Mouse (Mus musculus): Measurements from ENCODE around the gene Nfkbid. TPM values are rescaled to one million over a fixed set of nuclear protein-coding genes. Genes with fewer than 3 reads are reported as not detected.

The Nfkbid gene
- polyA plus RNA-seq, 1 experiment from 2014 or later, result 1.0 TPM

Other genes starting within 250 kb of the Nfkbid start
- gene Cox7a1, start 237.6 kb upstream of the Nfkbid start, polyA plus RNA-seq (2014; fragmentation: Nextera tagmentation; extraction: Ambion mirVana), result 7.4 and 17.0 TPM in 2 replicates
- gene Capns1, start 222.9 kb upstream of the Nfkbid start, polyA plus RNA-seq (2014; fragmentation: Nextera tagmentation; extraction: Ambion mirVana), result 96.4 and 107 TPM in 2 replicates
- gene Polr2i, start 189.8 kb upstream of the Nfkbid start, polyA plus RNA-seq (2014; fragmentation: Nextera tagmentation; extraction: Ambion mirVana), result 172 and 180 TPM in 2 replicates
- gene Tbcb, start 189.5 kb upstream of the Nfkbid start, polyA plus RNA-seq (2014; fragmentation: Nextera tagmentation; extraction: Ambion mirVana), result 166 and 169 TPM in 2 replicates
- gene Ovol3, start 186.0 kb upstream of the Nfkbid start, polyA plus RNA-seq (2014; fragmentation: Nextera tagmentation; extraction: Ambion mirVana), result 1.1 and 1.4 TPM in 2 replicates
- gene Thap8, start 141.6 kb upstream of the Nfkbid start, polyA plus RNA-seq (2014; fragmentation: Nextera tagmentation; extraction: Ambion mirVana), result 0.22 and 0.28 TPM in 2 replicates
- gene Wdr62, start 141.3 kb upstream of the Nfkbid start, polyA plus RNA-seq (2014; fragmentation: Nextera tagmentation; extraction: Ambion mirVana), result 7.5 and 7.7 TPM in 2 replicates
- 51.8 and 58.1 TPM in 2 replicates for gene Clip3, start 130.0 kb upstream of the Nfkbid start, polyA plus RNA-seq (2014; fragmentation: Nextera tagmentation; extraction: Ambion mirVana)
- gene Alkbh6, start 113.0 kb upstream of the Nfkbid start, polyA plus RNA-seq (2014; fragmentation: Nextera tagmentation; extraction: Ambion mirVana), result 69.4 and 72.3 TPM in 2 replicates
- gene Syne4, start 106.9 kb upstream of the Nfkbid start, polyA plus RNA-seq (2014; fragmentation: Nextera tagmentation; extraction: Ambion mirVana), result 25.4 and 35.4 TPM in 2 replicates
- gene E130208F15Rik, start 100.0 kb upstream of the Nfkbid start, polyA plus RNA-seq (2014; fragmentation: Nextera tagmentation; extraction: Ambion mirVana), result not detected in 2 replicates
- gene Sdhaf1, start 97.8 kb upstream of the Nfkbid start, polyA plus RNA-seq (2014; fragmentation: Nextera tagmentation; extraction: Ambion mirVana), result 18.8 and 19.5 TPM in 2 replicates
- gene Lrfn3, start 59.0 kb upstream of the Nfkbid start, polyA plus RNA-seq (2014; fragmentation: Nextera tagmentation; extraction: Ambion mirVana), result 4.2 and 4.7 TPM in 2 replicates
- gene Tyrobp, start 8.0 kb upstream of the Nfkbid start, polyA plus RNA-seq (2014; fragmentation: Nextera tagmentation; extraction: Ambion mirVana), result 82.9 and 97.0 TPM in 2 replicates
- gene Hcst, start 1.9 kb upstream of the Nfkbid start, polyA plus RNA-seq (2014; fragmentation: Nextera tagmentation; extraction: Ambion mirVana), result 2.2 and 2.4 TPM in 2 replicates
- 51.0 and 53.6 TPM in 2 replicates for gene Aplp1, start 23.8 kb downstream of the Nfkbid start, polyA plus RNA-seq (2014; fragmentation: Nextera tagmentation; extraction: Ambion mirVana)
- gene Kirrel2, start 36.0 kb downstream of the Nfkbid start, polyA plus RNA-seq (2014; fragmentation: Nextera tagmentation; extraction: Ambion mirVana), result 0.45 and 0.82 TPM in 2 replicates
- gene Nphs1, start 36.6 kb downstream of the Nfkbid start, polyA plus RNA-seq (2014; fragmentation: Nextera tagmentation; extraction: Ambion mirVana), result 0.22 and 0.35 TPM in 2 replicates
- not detected in 2 replicates for gene Prodh2, start 71.9 kb downstream of the Nfkbid start, polyA plus RNA-seq (2014; fragmentation: Nextera tagmentation; extraction: Ambion mirVana)
- 9.7 and 10.9 TPM in 2 replicates for gene Arhgap33, start 113.3 kb downstream of the Nfkbid start, polyA plus RNA-seq (2014; fragmentation: Nextera tagmentation; extraction: Ambion mirVana)
- gene Hspb6, start 130.4 kb downstream of the Nfkbid start, polyA plus RNA-seq (2014; fragmentation: Nextera tagmentation; extraction: Ambion mirVana), result 16.8 and 20.4 TPM in 2 replicates
- gene Proser3, start 130.6 kb downstream of the Nfkbid start, polyA plus RNA-seq (2014; fragmentation: Nextera tagmentation; extraction: Ambion mirVana), result 8.1 and 9.9 TPM in 2 replicates
- 45.7 and 50.5 TPM in 2 replicates for gene Lin37, start 138.1 kb downstream of the Nfkbid start, polyA plus RNA-seq (2014; fragmentation: Nextera tagmentation; extraction: Ambion mirVana)
- gene U2af1l4, start 141.6 kb downstream of the Nfkbid start, polyA plus RNA-seq (2014; fragmentation: Nextera tagmentation; extraction: Ambion mirVana), result 85.4 and 88.0 TPM in 2 replicates
- 4.7 and 5.1 TPM in 2 replicates for gene Gm49396, start 141.6 kb downstream of the Nfkbid start, polyA plus RNA-seq (2014; fragmentation: Nextera tagmentation; extraction: Ambion mirVana)
- 108 and 113 TPM in 2 replicates for gene Psenen, start 141.9 kb downstream of the Nfkbid start, polyA plus RNA-seq (2014; fragmentation: Nextera tagmentation; extraction: Ambion mirVana)
- gene Igflr1, start 143.7 kb downstream of the Nfkbid start, polyA plus RNA-seq (2014; fragmentation: Nextera tagmentation; extraction: Ambion mirVana), result 2.1 and 2.9 TPM in 2 replicates
- 11.7 and 13.3 TPM in 2 replicates for gene Kmt2b, start 167.0 kb downstream of the Nfkbid start, polyA plus RNA-seq (2014; fragmentation: Nextera tagmentation; extraction: Ambion mirVana)
- gene Zbtb32, start 177.2 kb downstream of the Nfkbid start, polyA plus RNA-seq (2014; fragmentation: Nextera tagmentation; extraction: Ambion mirVana), result 0.26 and 0.45 TPM in 2 replicates
- gene Upk1a, start 191.1 kb downstream of the Nfkbid start, polyA plus RNA-seq (2014; fragmentation: Nextera tagmentation; extraction: Ambion mirVana), result 0.39 and 0.47 TPM in 2 replicates
- 860 and 1,015 TPM in 2 replicates for gene Cox6b1, start 204.4 kb downstream of the Nfkbid start, polyA plus RNA-seq (2014; fragmentation: Nextera tagmentation; extraction: Ambion mirVana)
- gene Etv2, start 214.1 kb downstream of the Nfkbid start, polyA plus RNA-seq (2014; fragmentation: Nextera tagmentation; extraction: Ambion mirVana), result not detected in 2 replicates
- gene Rbm42, start 228.6 kb downstream of the Nfkbid start, polyA plus RNA-seq (2014; fragmentation: Nextera tagmentation; extraction: Ambion mirVana), result 93.1 and 106 TPM in 2 replicates
- gene Haus5, start 243.3 kb downstream of the Nfkbid start, polyA plus RNA-seq (2014; fragmentation: Nextera tagmentation; extraction: Ambion mirVana), result 30.7 and 35.0 TPM in 2 replicates
- gene Pmis2, start 249.9 kb downstream of the Nfkbid start, polyA plus RNA-seq (2014; fragmentation: Nextera tagmentation; extraction: Ambion mirVana), result not detected in 2 replicates